Mouse (Mus musculus): ENCODE measurements around the gene Ly6g6d. TPM values are rescaled to one million over a fixed set of nuclear protein-coding genes. Genes with fewer than 3 reads are reported as not detected.
A peak's percentile ranks its signal among the peaks of the same experiment; 100 is the strongest.

The Ly6g6d gene
- polyA plus RNA-seq, 1 experiment from 2014 or later = 1.9 TPM

DNA sequence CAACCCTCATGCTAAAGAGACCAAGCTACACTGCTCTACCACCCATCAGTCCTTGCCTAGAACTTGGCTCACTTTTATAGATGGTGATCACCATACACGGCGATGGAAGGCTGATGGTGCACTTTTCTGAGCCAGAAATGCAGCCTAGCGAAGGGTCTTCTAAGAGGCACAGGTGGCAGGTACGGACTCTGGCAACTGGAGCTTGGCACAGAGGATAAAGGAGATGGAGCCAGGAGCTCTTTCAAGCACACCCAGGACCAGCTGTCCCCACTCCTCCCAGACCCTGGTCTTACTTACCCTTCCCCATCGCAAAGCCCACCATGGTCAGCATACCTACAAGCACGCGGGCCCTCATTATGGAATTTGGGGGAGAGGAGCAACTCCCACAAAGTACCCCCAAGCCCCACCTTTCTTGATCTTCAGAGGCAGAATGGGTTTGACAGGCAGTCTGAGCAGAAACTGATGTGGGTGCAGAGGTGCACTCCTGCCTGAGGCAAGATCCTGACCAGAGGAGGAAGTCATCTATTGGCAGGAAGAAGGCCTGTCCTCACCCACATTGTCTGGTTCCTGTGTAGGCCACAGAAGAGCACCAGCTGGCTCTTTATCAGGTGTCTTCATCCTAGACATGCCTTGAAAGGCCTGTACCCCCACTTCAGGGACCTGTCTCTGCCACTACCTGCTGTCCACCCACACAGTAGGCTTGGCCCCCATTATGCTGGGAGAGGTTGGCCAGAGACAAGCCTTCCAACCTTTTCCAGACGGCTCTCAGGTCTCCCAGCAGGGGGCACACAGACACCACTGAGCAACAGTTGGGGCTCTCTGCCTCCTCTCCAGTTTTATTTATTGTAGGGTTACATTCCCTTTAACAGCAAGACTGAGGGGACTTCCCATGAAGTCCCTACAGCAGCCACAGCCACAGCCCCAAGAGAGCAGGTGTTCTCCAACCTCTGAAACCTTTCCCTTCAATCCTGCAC, 37.5 kb upstream of the Ly6g6d start, which contains the start of gene Ly6g5b:
Ly6g5b (minus strand) TSS at position 383 of the 974 bp plus-strand sequence.
- Histone ChIP-seq H3K9ac (no peak within 1 kb of the TSS), H3K4me2 (no peak within 1 kb of the TSS), H3K36me3 (peaks cover 63% of the 10 kb centered on the region), H3K27me3 (replicated peaks) (no peaks in the 10 kb centered on the region; the same call in 1 of the 2 replicates), H3K9me3 (no peaks in the 10 kb centered on the region), H3K27ac (replicated peaks) (no peak within 1 kb of the TSS), H3K4me1 (peaks cover 9% of the 10 kb centered on the region), H3K4me3 (no peak within 1 kb of the TSS)
- WGBS = 82% methylated on average over 8 of the region's 8 CpGs
- no peak for ATAC-seq (ENCODE audit: extremely low read depth, insufficient number of reproducible peaks, low FRiP score, low TSS enrichment)

DNA sequence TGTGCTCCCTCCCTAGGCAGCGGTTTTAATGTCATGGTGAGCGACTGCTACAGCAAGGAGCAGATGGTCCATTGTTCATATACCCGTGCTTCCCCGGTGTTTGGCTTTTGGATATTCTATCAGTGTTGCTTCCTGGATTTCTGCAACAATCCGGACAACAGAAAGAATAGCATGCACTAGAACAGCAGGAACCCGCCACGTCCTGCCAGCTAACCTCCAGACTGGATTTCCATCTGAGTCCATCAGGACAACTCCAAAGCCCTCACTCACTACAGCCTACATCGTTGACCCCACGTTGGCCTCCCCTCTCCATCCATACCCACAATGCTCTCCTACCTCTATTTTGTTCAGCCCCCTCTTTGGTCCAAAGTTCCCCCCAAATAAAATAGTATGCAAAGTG, 33.9 kb upstream of the Ly6g6d start:
- H3K9ac ChIP-seq = no peak overlapping the region; the same call in 1 of the 2 replicates
- no peaks in the 10 kb centered on the region for H3K9me3 ChIP-seq
- ATAC-seq (ENCODE audit: extremely low read depth, insufficient number of reproducible peaks, low FRiP score, low TSS enrichment) = no peak
- peaks cover 30% of the 10 kb centered on the region for H3K36me3 ChIP-seq
- H3K27me3 ChIP-seq (replicated peaks) = no peaks in the 10 kb centered on the region; the same call in 1 of the 2 replicates
- H3K4me3 ChIP-seq = no peak overlapping the region
- H3K4me1 ChIP-seq = no peaks in the 10 kb centered on the region
- peak overlapping the region; percentile 45 for H3K27ac ChIP-seq (replicated peaks)
- WGBS = 60% methylated on average over 9 of the region's 9 CpGs
- H3K4me2 ChIP-seq = peak overlapping the region; percentile 33

GRCm38 (mm10) chr17:35108097-35108496, 30.2 kb upstream of the Ly6g6d start, which contains the start of gene Ly6g5c:
Ly6g5c (plus strand) TSS chr17:35108279.
- H3K36me3 ChIP-seq = peaks cover 8% of the 10 kb centered on the region
- H3K9me3 ChIP-seq = no peaks in the 10 kb centered on the region
- no peak for ATAC-seq (ENCODE audit: extremely low read depth, insufficient number of reproducible peaks, low FRiP score, low TSS enrichment)
- H3K9ac ChIP-seq = no peak within 1 kb of the TSS
- 78% methylated on average over 6 of the region's 6 CpGs for WGBS
- H3K27me3 ChIP-seq (replicated peaks) = no peaks in the 10 kb centered on the region; the same call in 1 of the 2 replicates
- no peak within 1 kb of the TSS for H3K4me3 ChIP-seq
- H3K4me1 ChIP-seq = peaks cover 14% of the 10 kb centered on the region
- no peak within 1 kb of the TSS for H3K4me2 ChIP-seq
- H3K27ac ChIP-seq (replicated peaks) = no peak within 1 kb of the TSS

GRCm38 (mm10) chr17:35106522-35106921, 28.7 kb upstream of the Ly6g6d start:
- 52% methylated on average over 3 of the region's 3 CpGs for WGBS
- Histone ChIP-seq H3K9ac (peak overlapping the region; percentile 56; the same call in 1 of the 2 replicates), H3K27ac (replicated peaks) (no peak overlapping the region), H3K4me2 (no peak overlapping the region), H3K36me3 (peaks cover 24% of the 10 kb centered on the region), H3K27me3 (replicated peaks) (no peaks in the 10 kb centered on the region), H3K9me3 (no peaks in the 10 kb centered on the region), H3K4me3 (no peak overlapping the region), H3K4me1 (peaks cover 28% of the 10 kb centered on the region)
- ATAC-seq (ENCODE audit: extremely low read depth, insufficient number of reproducible peaks, low FRiP score, low TSS enrichment) = no peak

- Histone ChIP-seq H3K4me3 (no peak overlapping the region), H3K27ac (replicated peaks) (no peak overlapping the region), H3K4me2 (peak overlapping the region; percentile 33), H3K27me3 (replicated peaks) (no peaks in the 10 kb centered on the region), H3K36me3 (peaks cover 30% of the 10 kb centered on the region), H3K9me3 (no peaks in the 10 kb centered on the region), H3K4me1 (peaks cover 30% of the 10 kb centered on the region), H3K9ac (peak overlapping the region; percentile 56)
- WGBS = 29% methylated on average over 13 of the region's 13 CpGs
- no peak for ATAC-seq (ENCODE audit: extremely low read depth, insufficient number of reproducible peaks, low FRiP score, low TSS enrichment)
These were observed 28.0 kb upstream of the Ly6g6d start for GRCm38 (mm10) chr17:35105740-35106389.

- H3K27me3 ChIP-seq (replicated peaks) = no peaks in the 10 kb centered on the region
- peaks cover 41% of the 10 kb centered on the region for H3K36me3 ChIP-seq
- 48% methylated on average over 6 of the region's 6 CpGs for WGBS
- H3K9ac ChIP-seq = peak overlapping the region; percentile 50; the same call in 1 of the 2 replicates
- no peak overlapping the region for H3K4me3 ChIP-seq
- H3K4me1 ChIP-seq = peaks cover 30% of the 10 kb centered on the region
- H3K27ac ChIP-seq (replicated peaks) = no peak overlapping the region
- no peak for ATAC-seq (ENCODE audit: extremely low read depth, insufficient number of reproducible peaks, low FRiP score, low TSS enrichment)
- no peaks in the 10 kb centered on the region for H3K9me3 ChIP-seq
- no peak overlapping the region for H3K4me2 ChIP-seq
These were observed 26.9 kb upstream of the Ly6g6d start for GRCm38 (mm10) chr17:35104754-35105153.

GRCm38 (mm10) chr17:35104079-35104478, 26.2 kb upstream of the Ly6g6d start:
- H3K36me3 ChIP-seq = peaks cover 48% of the 10 kb centered on the region
- WGBS = 79% methylated on average over 7 of the region's 7 CpGs
- H3K27me3 ChIP-seq (replicated peaks) = no peaks in the 10 kb centered on the region
- H3K9me3 ChIP-seq = no peaks in the 10 kb centered on the region
- H3K4me1 ChIP-seq = peaks cover 30% of the 10 kb centered on the region
- H3K4me3 ChIP-seq = no peak overlapping the region
- no peak overlapping the region for H3K4me2 ChIP-seq
- H3K27ac ChIP-seq (replicated peaks) = no peak overlapping the region
- ATAC-seq (ENCODE audit: extremely low read depth, insufficient number of reproducible peaks, low FRiP score, low TSS enrichment) = no peak
- no peak overlapping the region for H3K9ac ChIP-seq

GRCm38 (mm10) chr17:35103221-35103690, 25.4 kb upstream of the Ly6g6d start:
- Histone ChIP-seq H3K4me2 (no peak overlapping the region), H3K9ac (peak overlapping the region; percentile 50; the same call in 1 of the 2 replicates), H3K27ac (replicated peaks) (peak overlapping the region; percentile 42), H3K9me3 (no peaks in the 10 kb centered on the region), H3K36me3 (peaks cover 56% of the 10 kb centered on the region), H3K27me3 (replicated peaks) (no peaks in the 10 kb centered on the region), H3K4me1 (peaks cover 30% of the 10 kb centered on the region), H3K4me3 (no peak overlapping the region)
- WGBS = 41% methylated on average over 6 of the region's 6 CpGs
- ATAC-seq (ENCODE audit: extremely low read depth, insufficient number of reproducible peaks, low FRiP score, low TSS enrichment) = no peak

DNA sequence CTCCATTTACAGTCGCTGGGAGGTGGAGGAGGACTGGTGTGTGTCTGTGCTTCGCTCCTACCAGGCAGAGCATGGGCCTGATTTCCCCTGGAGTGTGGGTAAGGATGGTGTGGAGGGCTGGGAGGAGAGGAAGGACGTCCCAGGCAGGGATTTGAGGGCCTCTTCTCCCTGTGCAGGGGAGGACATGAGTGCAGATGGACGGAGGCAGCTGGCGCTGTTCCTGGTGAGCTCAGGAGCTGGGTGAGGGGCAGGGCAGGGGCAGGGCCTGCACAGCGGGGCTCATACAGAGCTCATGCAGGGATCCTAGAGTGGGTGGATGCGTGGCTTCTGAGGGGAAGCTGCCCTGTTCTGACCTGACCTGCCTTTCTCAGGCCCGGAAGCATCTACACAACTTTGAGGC, 24.4 kb upstream of the Ly6g6d start:
- H3K4me3 ChIP-seq = no peak overlapping the region
- peaks cover 30% of the 10 kb centered on the region for H3K4me1 ChIP-seq
- peak overlapping the region; percentile 13; the same call in 1 of the 2 replicates for H3K27ac ChIP-seq (replicated peaks)
- no peak overlapping the region for H3K4me2 ChIP-seq
- WGBS = 72% methylated on average over 8 of the region's 8 CpGs
- H3K9ac ChIP-seq = peak overlapping the region; percentile 29
- peaks cover 66% of the 10 kb centered on the region for H3K36me3 ChIP-seq
- ATAC-seq (ENCODE audit: extremely low read depth, insufficient number of reproducible peaks, low FRiP score, low TSS enrichment) = no peak
- no peaks in the 10 kb centered on the region for H3K9me3 ChIP-seq
- H3K27me3 ChIP-seq (replicated peaks) = no peaks in the 10 kb centered on the region

DNA sequence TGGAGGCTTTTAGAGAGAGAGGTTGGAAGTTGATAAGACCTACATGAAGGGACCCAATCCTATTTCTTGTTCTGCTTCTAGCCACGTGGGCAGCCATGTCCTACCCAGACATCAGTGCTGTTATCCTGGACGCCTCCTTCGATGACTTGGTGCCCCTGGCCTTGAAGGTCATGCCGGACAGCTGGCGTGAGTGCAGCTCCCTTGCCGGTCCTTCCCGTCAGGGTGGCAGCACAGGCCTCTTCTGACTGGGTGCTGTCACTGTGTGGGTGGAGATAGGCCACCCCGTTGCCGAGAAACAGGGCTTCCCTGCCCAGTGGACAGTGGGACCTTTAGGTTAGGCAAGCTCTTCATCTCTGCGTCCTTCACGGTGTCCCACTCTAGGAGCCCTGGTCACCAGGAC, 23.3 kb upstream of the Ly6g6d start:
- Histone ChIP-seq H3K27ac (replicated peaks) (0 out of 2 replicates have a peak overlapping the region, but pooled peaks have one; percentile 13), H3K36me3 (peaks cover 77% of the 10 kb centered on the region), H3K27me3 (replicated peaks) (no peaks in the 10 kb centered on the region), H3K9ac (no peak overlapping the region), H3K4me2 (no peak overlapping the region), H3K9me3 (no peaks in the 10 kb centered on the region), H3K4me3 (no peak overlapping the region), H3K4me1 (peaks cover 28% of the 10 kb centered on the region)
- ATAC-seq (ENCODE audit: extremely low read depth, insufficient number of reproducible peaks, low FRiP score, low TSS enrichment) = no peak
- 83% methylated on average over 11 of the region's 11 CpGs for WGBS

DNA sequence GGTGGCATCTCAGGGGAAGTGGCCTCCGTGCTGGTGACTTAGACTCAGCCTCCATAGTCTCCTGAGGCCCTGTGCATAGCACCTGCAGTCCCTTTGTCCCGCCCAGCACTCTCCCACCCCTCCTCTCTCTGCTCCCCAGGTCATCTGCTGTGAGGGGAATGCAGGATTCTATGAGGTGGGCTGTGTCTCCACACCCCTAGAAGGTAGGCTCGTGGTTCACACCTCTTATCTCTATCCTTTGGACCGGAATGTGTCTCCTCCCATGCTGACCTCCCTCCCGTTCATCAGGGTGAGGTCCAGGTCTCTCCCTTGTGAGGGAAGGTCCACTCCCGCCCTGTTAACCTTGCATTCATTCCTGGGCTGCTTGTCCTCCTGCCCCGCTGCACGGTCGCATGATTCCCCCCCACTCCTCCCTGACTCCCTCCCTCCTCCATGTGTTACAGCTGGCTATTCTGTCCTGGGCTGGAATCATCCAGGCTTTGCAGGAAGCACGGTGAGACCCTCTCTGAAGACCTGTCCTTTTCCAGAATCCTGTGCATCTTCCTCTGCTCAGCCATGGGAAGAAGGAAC, 22.4 kb upstream of the Ly6g6d start:
- no peak overlapping the region for H3K27ac ChIP-seq (replicated peaks)
- H3K4me1 ChIP-seq = peaks cover 21% of the 10 kb centered on the region
- no peak overlapping the region for H3K4me2 ChIP-seq
- 0 out of 2 replicates have a peak overlapping the region, but pooled peaks have one; percentile 19 for H3K9ac ChIP-seq
- no peak for ATAC-seq (ENCODE audit: extremely low read depth, insufficient number of reproducible peaks, low FRiP score, low TSS enrichment)
- 51% methylated on average over 10 of the region's 10 CpGs for WGBS
- H3K27me3 ChIP-seq (replicated peaks) = no peaks in the 10 kb centered on the region
- H3K9me3 ChIP-seq = no peaks in the 10 kb centered on the region
- H3K4me3 ChIP-seq = no peak overlapping the region
- peaks cover 86% of the 10 kb centered on the region for H3K36me3 ChIP-seq
